12 mouse cellular contexts compared by ENCODE assay signal in genomic region chr5:113977309-113977708, GRCm38 (mm10). TPM values are rescaled to one million over a fixed set of nuclear protein-coding genes. Genes with fewer than 3 reads are reported as not detected.
DNase-seq lines count a peak whose midpoint lies in the region; ATAC-seq lines count a peak whose summit lies in the region.
"Had no signal": no experiment of that assay in that cellular context is flagged by ENCODE, and none has a peak within 500 bp of the region (broad histone marks: within the 10 kb centered on the region; RNA-seq: fewer than 3 reads in every experiment).

No protein-coding gene starts in this region.

- H3K4me2 ChIP-seq in heart, embryonic 12.5 days, result no peak overlapping the region
- H3K4me2 ChIP-seq in liver, embryonic 12.5 days, result peak overlapping the region; percentile 85

- H3K9me3 ChIP-seq in heart, embryonic 12.5 days (replicated peaks), result no peaks in the 10 kb centered on the region
- no peaks in the 10 kb centered on the region for H3K9me3 ChIP-seq in liver, embryonic 12.5 days (replicated peaks)

- no peaks in the 10 kb centered on the region for H3K27me3 ChIP-seq in heart, embryonic 12.5 days (replicated peaks)
- H3K27me3 ChIP-seq in liver, embryonic 12.5 days (replicated peaks), result no peaks in the 10 kb centered on the region
- H3K27me3 ChIP-seq: CH12.LX had no signal

- peaks cover 19% of the 10 kb centered on the region; the same call in 1 of the 2 replicates for H3K36me3 ChIP-seq in heart, embryonic 12.5 days
- H3K36me3 ChIP-seq in liver, embryonic 12.5 days, result peaks cover 41% of the 10 kb centered on the region

- H3K27ac ChIP-seq in heart, embryonic 12.5 days (ENCODE audit: poor library complexity, severe bottlenecking), result peak overlapping the region; percentile 36
- H3K27ac ChIP-seq in liver, embryonic 12.5 days, result peak overlapping the region; percentile 97

- ATAC-seq in heart, embryonic 12.5 days (ENCODE audit: insufficient number of reproducible peaks, low FRiP score), result no peak
- peak; percentile 67; the same call in 1 of the 2 replicates for ATAC-seq in common myeloid progenitor, adult 5-6 weeks (replicated peaks; ENCODE audit: low read depth, poor library complexity, severe bottlenecking)
- ATAC-seq in liver, embryonic 12.5 days, result peak; percentile 78
- ATAC-seq: intestine, embryonic 16.5 days had no signal

- no peak for DNase-seq in heart, postnatal 4 days
- DNase-seq in Muller cell, postnatal 12 days (ENCODE audit: inconsistent ontology term), result peak; percentile 79
- no peak for DNase-seq in urinary bladder, postnatal 25 days (ENCODE audit: low spot score)
- DNase-seq in layer of hippocampus, postnatal 25 days (ENCODE audit: extremely low spot score in 1 of 2, low spot score in 1 of 2), result no peak
- DNase-seq in thymus, postnatal 0 days (ENCODE audit: low spot score), result no peak
- DNase-seq: retina, postnatal 1 day had no signal

- H3K4me3 ChIP-seq in heart, embryonic 12.5 days, result no peak overlapping the region
- H3K4me3 ChIP-seq in liver, embryonic 12.5 days, result no peak overlapping the region
- H3K4me3 ChIP-seq: myocyte had no signal

- WGBS in heart, embryonic 12.5 days, result 71% methylated on average over 8 of the region's 8 CpGs
- WGBS in liver, embryonic 12.5 days (ENCODE audit: insufficient replicate concordance), result 56% methylated on average over 8 of the region's 8 CpGs

- H3K4me1 ChIP-seq in heart, embryonic 12.5 days (replicated peaks), result peaks cover 89% of the 10 kb centered on the region
- peaks cover 100% of the 10 kb centered on the region for H3K4me1 ChIP-seq in liver, embryonic 12.5 days

- no peak overlapping the region for H3K9ac ChIP-seq in heart, embryonic 12.5 days
- peak overlapping the region; percentile 64 for H3K9ac ChIP-seq in liver, embryonic 12.5 days

RNA-seq across cellular contexts. Expression of gene Ssh1, which starts 16.4 kb away (rescaled TPM):
- 19.0 and 21.4 TPM in 2 replicates for polyA plus RNA-seq in heart, embryonic 12.5 days (2016; fragmentation: Nextera tagmentation; extraction: Ambion mirVana)
- total RNA-seq in heart, postnatal 4 days (2021), result 10 to 100 TPM; 24.0 to 25.0 TPM
- 3.3 and 7.0 TPM in 2 replicates for total RNA-seq in common myeloid progenitor, adult 5-6 weeks (2017)
- polyA plus RNA-seq in liver, embryonic 12.5 days (2016; fragmentation: Nextera tagmentation; extraction: Ambion mirVana), result 8.9 and 10.9 TPM in 2 replicates
- 10 to 100 TPM; 22.9 to 27.6 TPM for total RNA-seq in layer of hippocampus, postnatal 25 days (2021)
- polyA plus RNA-seq in thymus, postnatal 0 days (2015; fragmentation: Nextera tagmentation; extraction: Ambion mirVana), result 4.2 and 4.4 TPM in 2 replicates

RNA-seq across cellular contexts. Expression of gene Dao, which starts 26.2 kb away (rescaled TPM):
- not detected in 2 replicates for polyA plus RNA-seq in heart, embryonic 12.5 days (2016; fragmentation: Nextera tagmentation; extraction: Ambion mirVana)
- total RNA-seq in heart, postnatal 4 days (2021), result not detected
- not detected in 2 replicates for total RNA-seq in common myeloid progenitor, adult 5-6 weeks (2017)
- not detected in 2 replicates for polyA plus RNA-seq in liver, embryonic 12.5 days (2016; fragmentation: Nextera tagmentation; extraction: Ambion mirVana)
- total RNA-seq in layer of hippocampus, postnatal 25 days (2021), result not detected
- polyA plus RNA-seq in thymus, postnatal 0 days (2015; fragmentation: Nextera tagmentation; extraction: Ambion mirVana), result 0.08 and 0.16 TPM in 2 replicates
- polyA plus RNA-seq: myocyte had no signal
